Mouse (Mus musculus) intestine, postnatal 0 days (tissue): ENCODE results near the gene Taar2. TPM values are rescaled to one million over a fixed set of nuclear protein-coding genes. Genes with fewer than 3 reads are reported as not detected.

ENCODE experiments used
- ATAC-seq: fragments of 200-750 bp; cut with Nextera tagmentation; 2 replicates; pipeline ENCODE4 v1.8.0; 2017; ENCODE audit warnings: mild to moderate bottlenecking, moderate TSS enrichment, moderate library complexity
- H3K27ac ChIP-seq: fragments of 300-500 bp; sonication (generic); 2 replicates; pipeline ENCODE4 v1.5.1; 2014; ENCODE audit warnings: mild to moderate bottlenecking, low read depth, low read length, moderate library complexity
- H3K27me3 ChIP-seq: fragments of 300-500 bp; sonication (generic); replicated peaks from 2 replicates; pipeline ENCODE4 v1.6.1; 2014; ENCODE audit warnings: low read length, mixed read lengths; ENCODE audit not compliant: control insufficient read depth, insufficient read depth
- H3K36me3 ChIP-seq: fragments of 300-500 bp; sonication (generic); 2 replicates; pipeline ENCODE4 v1.6.1; 2014; ENCODE audit warnings: mild to moderate bottlenecking, moderate library complexity; ENCODE audit not compliant: control insufficient read depth, insufficient read depth
- H3K4me1 ChIP-seq: fragments of 300-500 bp; sonication (generic); replicated peaks from 2 replicates; pipeline ENCODE4 v1.6.1; 2014; ENCODE audit warnings: antibody characterized with exemption, low read length, mixed read lengths; ENCODE audit not compliant: control insufficient read depth, insufficient read depth
- H3K4me2 ChIP-seq: fragments of 300-500 bp; sonication (generic); replicated peaks from 2 replicates; pipeline ENCODE4 v1.6.1; 2014; ENCODE audit warnings: low read depth, mild to moderate bottlenecking, moderate library complexity
- H3K4me3 ChIP-seq: fragments of 300-500 bp; sonication (generic); 2 replicates; pipeline ENCODE4 v1.5.1; 2014; ENCODE audit warnings: low read depth, low read length
- H3K9ac ChIP-seq: fragments of 300-500 bp; sonication (generic); 2 replicates; pipeline ENCODE4 v1.6.1; 2014; ENCODE audit warnings: mild to moderate bottlenecking, low read depth, low read length
- H3K9me3 ChIP-seq: fragments of 300-500 bp; sonication (generic); 2 replicates; pipeline ENCODE4 v1.6.1; 2016; ENCODE audit warnings: mixed run types; ENCODE audit not compliant: control insufficient read depth
- CTCF ChIP-seq: sonication (generic); IDR thresholded peaks from 2 replicates; pipeline ENCODE4 v1.5.1; 2016; ENCODE audit warnings: low read depth, mild to moderate bottlenecking, control low read depth, antibody characterized with exemption, moderate library complexity
- WGBS: fragments of 180-500 bp; shearing (Covaris S2); extraction: QIAGEN DNeasy Blood & Tissue Kit; methylation state at CpG from one replicate; pipeline ENCODE4 v1.1.7; 2014; 5-methylcytosine and 5-hydroxymethylcytosine counted together
- polyA plus RNA-seq: library from polyadenylated mRNA; unstranded; fragments of >200 nt; fragmentation: Nextera tagmentation; extraction: Ambion mirVana; gene quantifications from 2 replicates; pipeline ENCODE4 v1.2.1, GENCODE M21; 2015

Gene Taar2
- polyA plus RNA-seq, 1 experiment from 2014 or later: not detected

DNA sequence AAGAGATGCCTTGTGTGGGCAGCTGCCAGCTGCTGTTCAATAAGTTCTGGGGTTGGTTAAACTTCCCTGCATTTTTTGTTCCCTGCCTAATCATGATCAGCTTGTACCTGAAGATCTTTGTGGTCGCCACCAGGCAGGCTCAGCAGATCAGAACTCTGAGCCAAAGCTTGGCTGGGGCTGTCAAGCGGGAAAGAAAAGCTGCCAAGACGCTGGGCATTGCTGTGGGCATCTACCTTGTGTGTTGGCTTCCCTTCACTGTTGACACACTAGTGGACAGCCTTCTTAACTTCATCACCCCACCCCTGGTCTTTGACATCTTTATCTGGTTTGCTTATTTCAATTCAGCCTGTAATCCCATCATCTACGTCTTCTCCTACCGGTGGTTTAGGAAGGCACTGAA, 32.9 kb downstream of the Taar2 start:
- Histone ChIP-seq H3K4me2 (no peak overlapping the region), H3K4me1 (no peaks in the 10 kb centered on the region), H3K4me3 (no peak overlapping the region), H3K36me3 (no peaks in the 10 kb centered on the region), H3K9ac (no peak overlapping the region), H3K9me3 (no peaks in the 10 kb centered on the region), H3K27ac (no peak overlapping the region), H3K27me3 (no peaks in the 10 kb centered on the region)
- 87% methylated on average over 5 of the region's 5 CpGs for WGBS
- TF ChIP-seq CTCF: no peak
- no peak for ATAC-seq

DNA sequence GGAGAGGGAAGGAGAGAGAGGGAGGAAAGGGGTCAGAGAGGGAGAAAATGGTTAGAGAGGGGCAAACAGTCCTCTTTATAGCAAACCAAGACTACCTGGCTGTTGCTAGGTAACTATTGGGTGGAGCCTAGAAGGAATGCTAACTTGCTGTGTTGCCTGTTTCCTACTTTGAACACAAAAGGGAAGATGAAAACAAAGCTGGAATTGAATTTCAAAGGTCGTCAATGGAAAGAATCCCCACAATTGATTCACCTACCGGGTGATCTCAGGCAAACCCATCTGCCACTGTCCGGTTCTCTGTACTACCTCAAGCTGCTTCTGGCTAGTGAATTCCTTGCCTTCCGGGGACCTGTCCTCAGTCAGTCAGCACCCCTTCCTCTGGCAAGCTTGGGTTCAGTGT, 39.6 kb downstream of the Taar2 start:
- Histone ChIP-seq H3K36me3 (no peaks in the 10 kb centered on the region), H3K9ac (no peak overlapping the region), H3K4me2 (no peak overlapping the region), H3K9me3 (no peaks in the 10 kb centered on the region), H3K27ac (no peak overlapping the region), H3K4me1 (no peaks in the 10 kb centered on the region), H3K27me3 (no peaks in the 10 kb centered on the region), H3K4me3 (no peak overlapping the region)
- 54% methylated on average over 4 of the region's 4 CpGs for WGBS
- no peak for ATAC-seq
- TF ChIP-seq CTCF: no peak

DNA sequence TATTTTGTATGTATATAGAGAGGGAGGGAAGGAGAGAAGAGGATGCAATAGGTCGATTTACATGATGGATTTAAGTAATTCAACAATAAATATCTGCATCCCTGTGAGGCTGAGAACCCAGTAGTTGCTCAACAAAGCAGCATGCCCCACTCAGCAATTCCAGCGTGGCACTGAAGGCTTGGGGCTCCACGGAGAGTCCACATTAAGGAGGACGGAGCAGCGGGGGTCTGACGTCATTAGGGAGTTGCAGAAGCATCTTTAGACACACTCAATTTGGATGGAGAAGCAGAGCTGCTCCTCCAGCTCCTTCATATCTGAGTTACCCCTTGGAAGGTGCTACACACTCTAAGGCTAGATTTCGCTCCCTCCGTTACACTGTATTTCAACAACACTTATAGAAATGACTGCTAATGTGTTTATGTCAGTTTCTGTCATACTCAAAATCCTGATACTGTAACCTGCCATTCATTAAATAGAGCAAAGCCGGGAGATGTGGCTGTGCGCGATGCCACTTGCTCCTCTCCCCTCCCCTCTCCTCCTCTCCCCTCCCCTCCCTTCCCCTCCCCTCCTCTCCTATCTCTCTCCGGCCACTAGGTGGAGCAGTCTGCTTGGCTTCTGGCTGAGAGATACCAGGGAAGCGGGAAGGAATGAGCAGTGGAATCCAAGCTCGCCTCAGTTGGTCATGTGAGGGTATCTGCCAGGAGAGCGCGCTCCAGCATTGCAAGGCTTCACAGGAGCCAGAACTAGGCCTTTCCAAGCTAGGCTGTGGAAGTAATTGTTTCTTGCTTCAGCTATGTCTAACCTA, 40.7 kb downstream of the Taar2 start:
- H3K4me2 ChIP-seq: no peak overlapping the region
- 47% methylated on average over 16 of the region's 16 CpGs for WGBS
- no peaks in the 10 kb centered on the region for H3K36me3 ChIP-seq
- H3K27me3 ChIP-seq: no peaks in the 10 kb centered on the region
- no peaks in the 10 kb centered on the region for H3K9me3 ChIP-seq
- H3K4me1 ChIP-seq: no peaks in the 10 kb centered on the region
- no peak overlapping the region for H3K4me3 ChIP-seq
- peak; percentile 93 for TF ChIP-seq CTCF
- ATAC-seq: peak; percentile 85
- H3K9ac ChIP-seq: no peak overlapping the region
- H3K27ac ChIP-seq: no peak overlapping the region

GRCm38 (mm10) chr10:23985546-23985945, 47.2 kb downstream of the Taar2 start, which contains the start of gene Taar6:
TSS of gene Taar6 (minus strand) at chr10:23985646.
- Histone ChIP-seq H3K4me3 (no peak within 1 kb of the TSS), H3K27ac (no peak within 1 kb of the TSS), H3K9ac (no peak within 1 kb of the TSS), H3K4me2 (no peak within 1 kb of the TSS), H3K27me3 (no peaks in the 10 kb centered on the region), H3K36me3 (no peaks in the 10 kb centered on the region), H3K9me3 (no peaks in the 10 kb centered on the region), H3K4me1 (no peaks in the 10 kb centered on the region)
- 80% methylated on average over 8 of the region's 8 CpGs for WGBS
- no peak for ATAC-seq
- TF ChIP-seq CTCF: no peak

DNA sequence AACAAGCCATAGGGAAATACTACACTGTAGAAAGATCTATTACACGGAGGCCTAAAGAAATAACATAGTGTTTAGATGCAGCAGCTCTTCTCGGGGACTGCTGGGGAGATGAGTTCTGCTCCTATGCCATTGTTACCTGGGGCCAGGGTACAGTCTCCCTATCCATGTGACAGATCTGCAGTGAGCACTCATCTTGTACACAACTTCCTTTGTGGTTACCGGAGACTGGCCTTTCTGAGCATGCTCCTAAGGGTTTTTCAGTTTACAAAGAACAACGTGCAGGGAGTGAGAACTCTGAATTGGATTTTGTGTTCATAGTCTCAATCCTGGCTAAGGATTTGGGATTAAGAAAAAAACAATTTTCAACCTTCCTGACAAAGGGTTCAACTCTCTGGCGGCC, 48.0 kb downstream of the Taar2 start:
- 71% methylated on average over 5 of the region's 5 CpGs for WGBS

More for the DNA sequence above, 48.0 kb downstream of the Taar2 start:
- Histone ChIP-seq H3K4me2 (no peak overlapping the region), H3K9ac (no peak overlapping the region), H3K9me3 (no peaks in the 10 kb centered on the region), H3K27me3 (no peaks in the 10 kb centered on the region), H3K4me1 (no peaks in the 10 kb centered on the region), H3K4me3 (no peak overlapping the region), H3K27ac (no peak overlapping the region), H3K36me3 (no peaks in the 10 kb centered on the region)
- no peak for TF ChIP-seq CTCF
- no peak for ATAC-seq

Other genes starting within 250 kb of the Taar2 start
- gene Rps12, start 151.3 kb upstream of the Taar2 start, polyA plus RNA-seq: 144 and 151 TPM in 2 replicates
- gene Slc18b1, start 141.6 kb upstream of the Taar2 start, polyA plus RNA-seq: 12.9 and 14.0 TPM in 2 replicates
- gene Vnn3, start 87.1 kb upstream of the Taar2 start, polyA plus RNA-seq: 0.10 TPM in 1 of 2 replicates, not detected in the other
- gene Vnn1, start 43.9 kb upstream of the Taar2 start, polyA plus RNA-seq: 7.4 and 8.2 TPM in 2 replicates
- gene Taar1, start 18.2 kb upstream of the Taar2 start, polyA plus RNA-seq: not detected in 2 replicates
- gene Taar3, start 11.0 kb downstream of the Taar2 start, polyA plus RNA-seq: not detected in 2 replicates
- gene Taar4, start 21.9 kb downstream of the Taar2 start, polyA plus RNA-seq: not detected in 2 replicates
- gene Taar5, start 32.1 kb downstream of the Taar2 start, polyA plus RNA-seq: not detected in 2 replicates
- not detected in 2 replicates for gene Taar6, start 47.1 kb downstream of the Taar2 start, polyA plus RNA-seq
- not detected in 2 replicates for gene Taar7a, start 54.9 kb downstream of the Taar2 start, polyA plus RNA-seq
- not detected in 2 replicates for gene Taar7b, start 61.4 kb downstream of the Taar2 start, polyA plus RNA-seq
- gene Taar7d, start 88.7 kb downstream of the Taar2 start, polyA plus RNA-seq: not detected in 2 replicates
- gene Taar7e, start 99.0 kb downstream of the Taar2 start, polyA plus RNA-seq: not detected in 2 replicates
- gene Taar7f, start 110.9 kb downstream of the Taar2 start, polyA plus RNA-seq: not detected in 2 replicates
- gene Taar8a, start 137.9 kb downstream of the Taar2 start, polyA plus RNA-seq: not detected in 2 replicates
- gene Taar8b, start 153.7 kb downstream of the Taar2 start, polyA plus RNA-seq: not detected in 2 replicates
- not detected in 2 replicates for gene Taar8c, start 163.3 kb downstream of the Taar2 start, polyA plus RNA-seq
- not detected in 2 replicates for gene Taar9, start 171.0 kb downstream of the Taar2 start, polyA plus RNA-seq
- 171 and 189 TPM in 2 replicates for gene Stx7, start 210.7 kb downstream of the Taar2 start, polyA plus RNA-seq